Mouse (Mus musculus) G1E (cell line): ENCODE results near the gene Cdh15.

Source experiments
- CTCF ChIP-seq: IDR thresholded peaks from 2 replicates; pipeline ENCODE4 v1.5.1; 2012; ENCODE audit warnings: low read depth, low read length, inconsistent platforms, mixed read lengths
- GATA1 ChIP-seq: IDR thresholded peaks from 2 replicates; pipeline ENCODE4 v1.6.1; 2012; ENCODE audit warnings: borderline replicate concordance, low read length, inconsistent platforms, mixed read lengths
- GATA2 ChIP-seq: IDR thresholded peaks from 2 replicates; pipeline ENCODE4 v1.6.1; 2012; ENCODE audit warnings: low read depth, low read length, inconsistent platforms, borderline replicate concordance
- POLR2AphosphoS5 ChIP-seq: IDR thresholded peaks from 2 replicates; pipeline ENCODE4 v1.6.1; 2012; ENCODE audit warnings: low read depth, low read length, inconsistent platforms; ENCODE audit not compliant: insufficient replicate concordance
- TAL1 ChIP-seq: conservative IDR thresholded peaks from 2 replicates; pipeline ENCODE4 v1.6.1; 2012; ENCODE audit warnings: low read depth, low read length, inconsistent platforms, mixed read lengths

DNA sequence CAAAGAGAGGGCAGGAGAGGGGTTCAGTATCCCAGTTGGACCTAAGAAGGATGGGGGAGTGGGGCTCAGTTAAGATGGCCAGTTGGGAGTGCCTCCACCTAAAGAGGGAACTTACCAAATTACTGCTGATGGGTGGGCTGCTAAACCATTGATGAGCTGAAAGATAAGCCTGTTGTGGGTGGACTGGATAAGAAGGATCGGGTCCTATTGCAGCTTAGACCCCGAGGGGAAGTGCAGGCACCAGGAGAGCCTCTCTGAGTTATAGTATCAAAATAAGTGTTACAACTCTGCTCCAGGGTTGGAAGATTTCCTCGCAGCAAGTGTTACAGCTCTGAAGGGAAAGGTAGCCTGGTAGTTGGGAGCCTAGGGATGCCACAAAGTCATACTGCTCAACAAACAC lies 3.6 kb upstream of the Cdh15 start:
- TF ChIP-seq POLR2AphosphoS5: no peak
- no peak for TF ChIP-seq CTCF
- TF ChIP-seq GATA1: no peak
- TF ChIP-seq GATA2: no peak
- TF ChIP-seq TAL1: no peak
